Mouse (Mus musculus) midbrain, embryonic 10.5 days (tissue): ENCODE measurements around the gene Rora. TPM values are rescaled to one million over a fixed set of nuclear protein-coding genes. Genes with fewer than 3 reads are reported as not detected.

Source experiments
- DNase-seq: peaks from one replicate; pipeline ENCODE4 v3.0.0-alpha.2; 2017; ENCODE audit warnings: low spot score
- H3K27ac ChIP-seq: fragments of 300-500 bp; sonication (generic); replicated peaks from 2 replicates; pipeline ENCODE4 v1.5.1; 2016; ENCODE audit warnings: mild to moderate bottlenecking
- H3K27me3 ChIP-seq: fragments of 300-500 bp; sonication (generic); 2 replicates; pipeline ENCODE4 v1.6.1; 2016; ENCODE audit warnings: low read depth, mild to moderate bottlenecking; ENCODE audit not compliant: poor library complexity, severe bottlenecking
- H3K36me3 ChIP-seq: fragments of 300-500 bp; sonication (generic); 2 replicates; pipeline ENCODE4 v1.6.1; 2016; ENCODE audit warnings: mild to moderate bottlenecking, moderate library complexity
- H3K4me1 ChIP-seq: fragments of 300-500 bp; sonication (generic); 2 replicates; pipeline ENCODE4 v1.6.1; 2016
- H3K4me3 ChIP-seq: fragments of 300-500 bp; sonication (generic); 2 replicates; pipeline ENCODE4 v1.5.1; 2016; ENCODE audit warnings: mild to moderate bottlenecking, moderate library complexity
- H3K9me3 ChIP-seq: fragments of 300-500 bp; sonication (generic); replicated peaks from 2 replicates; pipeline ENCODE4 v1.6.1; 2016; ENCODE audit warnings: mild to moderate bottlenecking
- WGBS: fragments of 180-500 bp; shearing (Covaris S2); methylation state at CpG from one replicate; pipeline ENCODE4 v1.1.7; 2016; 5-methylcytosine and 5-hydroxymethylcytosine counted together
- polyA plus RNA-seq: library from polyadenylated mRNA; unstranded; fragments of >200 nt; fragmentation: Nextera tagmentation; extraction: Ambion mirVana; gene quantifications from 2 replicates; pipeline ENCODE4 v1.2.1, GENCODE M21; 2016

Gene Rora
- polyA plus RNA-seq, 1 experiment from 2014 or later = 4.1 TPM

GRCm38 (mm10) chr9:69242538-69242937 lies 589.0 kb downstream of the Rora start:
- no peak overlapping the region; the same call in 1 of the 2 replicates for H3K27ac ChIP-seq
- H3K4me3 ChIP-seq = no peak overlapping the region
- no peaks in the 10 kb centered on the region for H3K27me3 ChIP-seq
- H3K4me1 ChIP-seq = 0 out of 2 replicates have a peak, but pooled peaks cover 3% of the 10 kb centered on the region
- no peaks in the 10 kb centered on the region for H3K9me3 ChIP-seq
- 68% methylated on average over 6 of the region's 6 CpGs for WGBS
- DNase-seq = no peak
- H3K36me3 ChIP-seq = no peaks in the 10 kb centered on the region

GRCm38 (mm10) chr9:69243626-69244025 lies 590.0 kb downstream of the Rora start:
- no peak overlapping the region for H3K4me3 ChIP-seq
- H3K36me3 ChIP-seq = no peaks in the 10 kb centered on the region
- H3K9me3 ChIP-seq = no peaks in the 10 kb centered on the region
- 0 out of 2 replicates have a peak, but pooled peaks cover 3% of the 10 kb centered on the region for H3K4me1 ChIP-seq
- WGBS = 61% methylated on average over 6 of the region's 6 CpGs
- no peaks in the 10 kb centered on the region for H3K27me3 ChIP-seq
- no peak overlapping the region for H3K27ac ChIP-seq
- DNase-seq = no peak

- Histone ChIP-seq H3K4me3 (no peak overlapping the region), H3K9me3 (no peaks in the 10 kb centered on the region), H3K36me3 (no peaks in the 10 kb centered on the region), H3K4me1 (0 out of 2 replicates have a peak, but pooled peaks cover 3% of the 10 kb centered on the region), H3K27ac (no peak overlapping the region), H3K27me3 (no peaks in the 10 kb centered on the region)
- WGBS = 95% methylated on average over 3 of the region's 3 CpGs
- DNase-seq = no peak
These were observed 592.6 kb downstream of the Rora start for GRCm38 (mm10) chr9:69246225-69246624.

- no peak overlapping the region for H3K4me3 ChIP-seq
- H3K27ac ChIP-seq = no peak overlapping the region
- WGBS = 96% methylated on average over 3 of the region's 3 CpGs
- no peaks in the 10 kb centered on the region for H3K4me1 ChIP-seq
- DNase-seq = no peak
- no peaks in the 10 kb centered on the region for H3K9me3 ChIP-seq
- H3K36me3 ChIP-seq = no peaks in the 10 kb centered on the region
- H3K27me3 ChIP-seq = no peaks in the 10 kb centered on the region
These were observed 596.0 kb downstream of the Rora start for GRCm38 (mm10) chr9:69249586-69249985.

- Histone ChIP-seq H3K27me3 (no peaks in the 10 kb centered on the region), H3K27ac (no peak overlapping the region), H3K4me1 (peaks cover 4% of the 10 kb centered on the region), H3K4me3 (no peak overlapping the region), H3K36me3 (no peaks in the 10 kb centered on the region), H3K9me3 (no peaks in the 10 kb centered on the region)
- 93% methylated on average over 8 of the region's 8 CpGs for WGBS
- no peak for DNase-seq
These were observed 596.7 kb downstream of the Rora start for GRCm38 (mm10) chr9:69250326-69250725.

- H3K27ac ChIP-seq = no peak overlapping the region
- no peaks in the 10 kb centered on the region for H3K27me3 ChIP-seq
- no peak for DNase-seq
- H3K4me3 ChIP-seq = no peak overlapping the region
- H3K4me1 ChIP-seq = peaks cover 18% of the 10 kb centered on the region
- H3K36me3 ChIP-seq = no peaks in the 10 kb centered on the region
- WGBS = 66% methylated on average over 5 of the region's 5 CpGs
- no peaks in the 10 kb centered on the region for H3K9me3 ChIP-seq
These were observed 604.9 kb downstream of the Rora start for GRCm38 (mm10) chr9:69258506-69258905.

GRCm38 (mm10) chr9:69259382-69259781 lies 605.8 kb downstream of the Rora start:
- 3% methylated on average over 9 of the region's 9 CpGs for WGBS
- no peaks in the 10 kb centered on the region for H3K9me3 ChIP-seq
- no peak overlapping the region for H3K4me3 ChIP-seq
- H3K27me3 ChIP-seq = no peaks in the 10 kb centered on the region
- H3K4me1 ChIP-seq = peaks cover 18% of the 10 kb centered on the region
- DNase-seq = peak; percentile 47
- H3K36me3 ChIP-seq = no peaks in the 10 kb centered on the region
- H3K27ac ChIP-seq = peak overlapping the region; percentile 63

- Histone ChIP-seq H3K36me3 (no peaks in the 10 kb centered on the region), H3K9me3 (no peaks in the 10 kb centered on the region), H3K4me3 (no peak overlapping the region), H3K4me1 (peaks cover 3% of the 10 kb centered on the region; the same call in 1 of the 2 replicates), H3K27me3 (no peaks in the 10 kb centered on the region), H3K27ac (no peak overlapping the region)
- 86% methylated on average over 7 of the region's 7 CpGs for WGBS
- DNase-seq = no peak
These were observed 611.6 kb downstream of the Rora start for GRCm38 (mm10) chr9:69265151-69265550.

- no peak overlapping the region for H3K4me3 ChIP-seq
- no peak overlapping the region for H3K27ac ChIP-seq
- no peaks in the 10 kb centered on the region for H3K27me3 ChIP-seq
- WGBS = 40% methylated on average over 8 of the region's 8 CpGs
- H3K9me3 ChIP-seq = no peaks in the 10 kb centered on the region
- no peaks in the 10 kb centered on the region for H3K36me3 ChIP-seq
- DNase-seq = no peak
- peaks cover 16% of the 10 kb centered on the region for H3K4me1 ChIP-seq
These were observed 616.8 kb downstream of the Rora start for GRCm38 (mm10) chr9:69270374-69270773.

GRCm38 (mm10) chr9:69270931-69271330 lies 617.3 kb downstream of the Rora start:
- no peaks in the 10 kb centered on the region for H3K9me3 ChIP-seq
- 29% methylated on average over 7 of the region's 7 CpGs for WGBS
- peak overlapping the region; percentile 17; the same call in 1 of the 2 replicates for H3K27ac ChIP-seq
- H3K27me3 ChIP-seq = no peaks in the 10 kb centered on the region
- no peaks in the 10 kb centered on the region for H3K36me3 ChIP-seq
- H3K4me3 ChIP-seq = no peak overlapping the region
- peaks cover 16% of the 10 kb centered on the region for H3K4me1 ChIP-seq
- no peak for DNase-seq

- 86% methylated on average over 9 of the region's 9 CpGs for WGBS
- DNase-seq = no peak
- Histone ChIP-seq H3K27me3 (no peaks in the 10 kb centered on the region), H3K9me3 (no peaks in the 10 kb centered on the region), H3K36me3 (no peaks in the 10 kb centered on the region), H3K27ac (no peak overlapping the region), H3K4me1 (peaks cover 16% of the 10 kb centered on the region), H3K4me3 (no peak overlapping the region)
These were observed 619.3 kb downstream of the Rora start for GRCm38 (mm10) chr9:69272884-69273283.

- H3K4me3 ChIP-seq = no peak overlapping the region
- no peak for DNase-seq
- no peak overlapping the region for H3K27ac ChIP-seq
- peaks cover 16% of the 10 kb centered on the region for H3K4me1 ChIP-seq
- 83% methylated on average over 10 of the region's 10 CpGs for WGBS
- no peaks in the 10 kb centered on the region for H3K27me3 ChIP-seq
- H3K9me3 ChIP-seq = no peaks in the 10 kb centered on the region
- H3K36me3 ChIP-seq = no peaks in the 10 kb centered on the region
These were observed 621.3 kb downstream of the Rora start for GRCm38 (mm10) chr9:69274766-69275485.

- no peak overlapping the region for H3K4me3 ChIP-seq
- H3K36me3 ChIP-seq = no peaks in the 10 kb centered on the region
- WGBS = 76% methylated on average over 10 of the region's 10 CpGs
- no peak overlapping the region for H3K27ac ChIP-seq
- H3K9me3 ChIP-seq = no peaks in the 10 kb centered on the region
- no peaks in the 10 kb centered on the region for H3K4me1 ChIP-seq
- H3K27me3 ChIP-seq = no peaks in the 10 kb centered on the region
- DNase-seq = no peak
These were observed 623.7 kb downstream of the Rora start for GRCm38 (mm10) chr9:69277256-69277655.
